Mouse (Mus musculus) embryonic facial prominence, embryonic 10.5 days (tissue): ENCODE data around the gene Apoa2. TPM values are rescaled to one million over a fixed set of nuclear protein-coding genes. Genes with fewer than 3 reads are reported as not detected.
A peak's percentile ranks its signal among the peaks of the same experiment; 100 is the strongest.

Experiments used
- DNase-seq: peaks from one replicate; pipeline ENCODE4 v3.0.0-alpha.2; 2017; ENCODE audit warnings: low spot score
- H3K27ac ChIP-seq: fragments of 300-500 bp; sonication (generic); replicated peaks from 2 replicates; pipeline ENCODE4 v1.5.1; 2016; ENCODE audit warnings: mild to moderate bottlenecking
- H3K27me3 ChIP-seq: fragments of 300-500 bp; sonication (generic); replicated peaks from 2 replicates; pipeline ENCODE4 v1.6.1; 2016; ENCODE audit warnings: low read depth, mild to moderate bottlenecking; ENCODE audit not compliant: poor library complexity, severe bottlenecking
- H3K36me3 ChIP-seq: fragments of 300-500 bp; sonication (generic); replicated peaks from 2 replicates; pipeline ENCODE4 v1.6.1; 2016; ENCODE audit warnings: mild to moderate bottlenecking, moderate library complexity
- H3K4me1 ChIP-seq: fragments of 300-500 bp; sonication (generic); 2 replicates; pipeline ENCODE4 v1.6.1; 2016
- H3K4me3 ChIP-seq: fragments of 300-500 bp; sonication (generic); 2 replicates; pipeline ENCODE4 v1.5.1; 2016; ENCODE audit warnings: mild to moderate bottlenecking, moderate library complexity
- H3K9me3 ChIP-seq: fragments of 300-500 bp; sonication (generic); 2 replicates; pipeline ENCODE4 v1.6.1; 2016; ENCODE audit warnings: mild to moderate bottlenecking
- WGBS: fragments of 180-500 bp; shearing (Covaris S2); methylation state at CpG from one replicate; pipeline ENCODE4 v1.1.7; 2016; 5-methylcytosine and 5-hydroxymethylcytosine counted together
- polyA plus RNA-seq: library from polyadenylated mRNA; unstranded; fragments of >200 nt; fragmentation: Nextera tagmentation; extraction: Ambion mirVana; gene quantifications from 2 replicates; pipeline ENCODE4 v1.2.1, GENCODE M21; 2016

The Apoa2 gene
- polyA plus RNA-seq, 1 experiment from 2014 or later = 2.7 TPM

GRCm38 (mm10) chr1:171272086-171272485, 47.2 kb downstream of the Apoa2 start:
- DNase-seq = no peak
- Histone ChIP-seq H3K27me3 (no peaks in the 10 kb centered on the region), H3K4me3 (peak overlapping the region; percentile 83; the same call in 1 of the 2 replicates), H3K36me3 (peaks cover 56% of the 10 kb centered on the region), H3K4me1 (peaks cover 25% of the 10 kb centered on the region), H3K9me3 (no peaks in the 10 kb centered on the region), H3K27ac (no peak overlapping the region)
- WGBS = 92% methylated on average over 3 of the region's 3 CpGs

GRCm38 (mm10) chr1:171274171-171274570, 49.3 kb downstream of the Apoa2 start:
- Histone ChIP-seq H3K4me3 (no peak overlapping the region), H3K36me3 (peaks cover 76% of the 10 kb centered on the region), H3K27me3 (no peaks in the 10 kb centered on the region), H3K9me3 (no peaks in the 10 kb centered on the region), H3K27ac (no peak overlapping the region), H3K4me1 (peaks cover 28% of the 10 kb centered on the region)
- 90% methylated on average over 12 of the region's 12 CpGs for WGBS
- no peak for DNase-seq

- no peaks in the 10 kb centered on the region for H3K9me3 ChIP-seq
- 89% methylated on average over 11 of the region's 11 CpGs for whole genome bisulfite sequencing
- no peak overlapping the region for H3K27ac ChIP-seq
- peaks cover 29% of the 10 kb centered on the region for H3K4me1 ChIP-seq
- no peak for DNase-seq
- H3K36me3 ChIP-seq = peaks cover 80% of the 10 kb centered on the region
- H3K27me3 ChIP-seq = no peaks in the 10 kb centered on the region
- H3K4me3 ChIP-seq = no peak overlapping the region
Measured at GRCm38 (mm10) chr1:171275144-171275734, 50.4 kb downstream of the Apoa2 start.

Other genes starting within 250 kb of the Apoa2 start
- gene Fcgr2b, start 248.5 kb upstream of the Apoa2 start, polyA plus RNA-seq = not detected in 2 replicates
- 0.31 TPM in 1 of 2 replicates, not detected in the other for gene Fcgr4, start 206.1 kb upstream of the Apoa2 start, polyA plus RNA-seq
- gene Fcgr3, start 160.1 kb upstream of the Apoa2 start, polyA plus RNA-seq = 3.8 and 5.5 TPM in 2 replicates
- 1.1 and 2.0 TPM in 2 replicates for gene Cfap126, start 111.1 kb upstream of the Apoa2 start, polyA plus RNA-seq
- 260 and 264 TPM in 2 replicates for gene Sdhc, start 74.5 kb upstream of the Apoa2 start, polyA plus RNA-seq
- gene Mpz, start 74.3 kb upstream of the Apoa2 start, polyA plus RNA-seq = 0.48 and 0.91 TPM in 2 replicates
- 5.2 and 6.7 TPM in 2 replicates for gene Pcp4l1, start 28.8 kb upstream of the Apoa2 start, polyA plus RNA-seq
- 0.21 TPM in 2 replicates for gene Nr1i3, start 11.1 kb upstream of the Apoa2 start, polyA plus RNA-seq
- 32.4 and 33.3 TPM in 2 replicates for gene Tomm40l, start 2.5 kb upstream of the Apoa2 start, polyA plus RNA-seq
- gene Fcer1g, start 9.3 kb downstream of the Apoa2 start, polyA plus RNA-seq = 12.4 and 16.5 TPM in 2 replicates
- gene Adamts4, start 25.4 kb downstream of the Apoa2 start, polyA plus RNA-seq = 11.8 and 12.7 TPM in 2 replicates
- gene Ndufs2, start 26.3 kb downstream of the Apoa2 start, polyA plus RNA-seq = 269 and 279 TPM in 2 replicates
- gene B4galt3, start 45.3 kb downstream of the Apoa2 start, polyA plus RNA-seq = 68.7 and 70.8 TPM in 2 replicates
- 52.0 and 57.5 TPM in 2 replicates for gene Ppox, start 56.1 kb downstream of the Apoa2 start, polyA plus RNA-seq
- 106 and 107 TPM in 2 replicates for gene Usp21, start 62.9 kb downstream of the Apoa2 start, polyA plus RNA-seq
- 100 and 105 TPM in 2 replicates for gene Ufc1, start 70.0 kb downstream of the Apoa2 start, polyA plus RNA-seq
- gene Dedd, start 104.1 kb downstream of the Apoa2 start, polyA plus RNA-seq = 50.3 and 50.4 TPM in 2 replicates
- 33.6 and 36.8 TPM in 2 replicates for gene Nit1, start 120.6 kb downstream of the Apoa2 start, polyA plus RNA-seq
- gene Pfdn2, start 120.6 kb downstream of the Apoa2 start, polyA plus RNA-seq = 156 TPM in 2 replicates
- gene Klhdc9, start 135.7 kb downstream of the Apoa2 start, polyA plus RNA-seq = 1.2 and 1.6 TPM in 2 replicates
- gene Nectin4, start 145.0 kb downstream of the Apoa2 start, polyA plus RNA-seq = 2.6 and 4.6 TPM in 2 replicates
- gene Arhgap30, start 163.9 kb downstream of the Apoa2 start, polyA plus RNA-seq = 0.65 and 0.72 TPM in 2 replicates
- gene Usf1, start 186.3 kb downstream of the Apoa2 start, polyA plus RNA-seq = 138 and 139 TPM in 2 replicates
- 6.0 and 9.0 TPM in 2 replicates for gene Tstd1, start 193.8 kb downstream of the Apoa2 start, polyA plus RNA-seq
- gene F11r, start 212.5 kb downstream of the Apoa2 start, polyA plus RNA-seq = 34.7 and 37.6 TPM in 2 replicates